Mouse (Mus musculus) testis, adult 2 months (tissue): ENCODE data around the gene Abcg5.
A peak's percentile ranks its signal among the peaks of the same experiment; 100 is the strongest.

Source experiments
- CTCF ChIP-seq: fragments of 200-500 bp; IDR thresholded peaks from 2 replicates; pipeline ENCODE4 v1.5.1; 2012; ENCODE audit warnings: low read depth, mild to moderate bottlenecking, inconsistent platforms, low read length, moderate library complexity; ENCODE audit not compliant: control insufficient read depth, insufficient read depth, insufficient replicate concordance
- POLR2A ChIP-seq: fragments of 200-500 bp; IDR thresholded peaks from 2 replicates; pipeline ENCODE4 v1.6.1; 2012; ENCODE audit warnings: low read depth, mild to moderate bottlenecking, inconsistent platforms, low read length, moderate library complexity; ENCODE audit not compliant: control insufficient read depth

- TF ChIP-seq CTCF, result peak; percentile 79; the same call in 1 of the 2 replicates
- TF ChIP-seq POLR2A, result no peak
Observed at GRCm38 (mm10) chr17:84698727-84699126, 15.9 kb upstream of the Abcg5 start.
